Mouse (Mus musculus) MEL (cell line): ENCODE measurements at regions not wholly inside any gene's neighbourhood (a gene's known extent, or its start where the extent isn't known, plus 50 kb on each side); places are given as distances from the start of the nearest gene placed in this dataset.

Experiments used
- CTCF ChIP-seq, 3 experiments: IDR thresholded peaks in 2 of 3; conservative IDR thresholded peaks in 1 of 3; 2 replicates each; pipeline ENCODE4 v1.5.1; 2011 to 2012; ENCODE audit warnings: low read length in 3 of 3, low read depth in 2 of 3, mild to moderate bottlenecking in 2 of 3, improper control_type of control experiment in 1 of 3, inconsistent platforms in 1 of 3, mixed read lengths in 1 of 3, moderate library complexity in 1 of 3; ENCODE audit not compliant: control insufficient read depth in 1 of 3, insufficient read depth in 1 of 3, poor library complexity in 1 of 3, severe bottlenecking in 1 of 3
- GATA1 ChIP-seq: IDR thresholded peaks from 2 replicates; pipeline ENCODE4 v1.6.1; 2011; ENCODE audit warnings: low read depth, low read length, improper control_type of control experiment
- MAFK ChIP-seq: IDR thresholded peaks from 2 replicates; pipeline ENCODE4 v1.6.1; 2011; ENCODE audit warnings: low read depth, mild to moderate bottlenecking, low read length, improper control_type of control experiment, borderline replicate concordance
- MAX ChIP-seq: IDR thresholded peaks from 2 replicates; pipeline ENCODE4 v1.6.1; 2011; ENCODE audit warnings: low read length, improper control_type of control experiment
- MEF2A ChIP-seq: IDR thresholded peaks from 2 replicates; pipeline ENCODE4 v1.6.1; 2014; ENCODE audit warnings: low read depth, mild to moderate bottlenecking, inconsistent platforms, low read length, improper control_type of control experiment; ENCODE audit not compliant: poor library complexity, insufficient replicate concordance, severe bottlenecking; ENCODE audit errors: extremely low read depth
- POLR2A ChIP-seq, 2 experiments: IDR thresholded peaks; 2 replicates each; pipeline ENCODE4 v1.6.1; 2011 to 2012; ENCODE audit warnings: low read length in 2 of 2, mild to moderate bottlenecking in 2 of 2, control low read depth in 1 of 2, improper control_type of control experiment in 1 of 2, low read depth in 1 of 2, moderate library complexity in 1 of 2; ENCODE audit not compliant: control insufficient read depth in 1 of 2, insufficient read depth in 1 of 2, poor library complexity in 1 of 2
- RCOR1 ChIP-seq: IDR thresholded peaks from 2 replicates; pipeline ENCODE4 v1.6.1; 2012; ENCODE audit warnings: low read depth, mild to moderate bottlenecking, inconsistent platforms, low read length, improper control_type of control experiment
- ZC3H11A ChIP-seq: IDR thresholded peaks from 2 replicates; pipeline ENCODE4 v1.6.1; 2012; ENCODE audit warnings: low read depth, mild to moderate bottlenecking, inconsistent platforms, low read length, improper control_type of control experiment

- no peak for TF ChIP-seq POLR2A (IDR thresholded peaks at IDR 0.05; ENCODE audit: control insufficient read depth in 1 of 2, insufficient read depth in 1 of 2, low read depth in 1 of 2, low read length in 2 of 2, poor library complexity in 1 of 2)
- no peak for TF ChIP-seq RCOR1
- TF ChIP-seq CTCF (IDR thresholded peaks at IDR 0.05 in 2 of 3, conservative IDR thresholded peaks at IDR 0.05 in 1 of 3; ENCODE audit: control insufficient read depth in 1 of 3, insufficient read depth in 1 of 3, low read depth in 2 of 3, low read length in 3 of 3, poor library complexity in 1 of 3, severe bottlenecking in 1 of 3): no peak
- TF ChIP-seq MAX: no peak
- TF ChIP-seq MAFK: no peak
- TF ChIP-seq MEF2A: no peak
- no peak for TF ChIP-seq GATA1
- no peak for TF ChIP-seq ZC3H11A
Measured at GRCm38 (mm10) chrX:77361106-77361505, 149.7 kb upstream of the Tbl1x start.
